Mouse (Mus musculus) small intestine, adult 2 months (tissue): ENCODE data around the gene Cul4b. TPM values are rescaled to one million over a fixed set of nuclear protein-coding genes. Genes with fewer than 3 reads are reported as not detected.
A peak's percentile ranks its signal among the peaks of the same experiment; 100 is the strongest.

ENCODE experiments used
- H3K27ac ChIP-seq: fragments of 200-500 bp; 2 replicates; pipeline ENCODE4 v1.5.1; 2012; ENCODE audit warnings: low read depth, low read length, control low read depth, inconsistent platforms; ENCODE audit not compliant: insufficient read depth
- H3K27me3 ChIP-seq: fragments of 200-500 bp; 2 replicates; pipeline ENCODE4 v1.6.1; 2012; ENCODE audit warnings: mild to moderate bottlenecking, moderate library complexity, low read length, inconsistent platforms; ENCODE audit not compliant: control insufficient read depth, insufficient read depth
- H3K36me3 ChIP-seq: fragments of 200-500 bp; 2 replicates; pipeline ENCODE4 v1.6.1; 2012; ENCODE audit warnings: mild to moderate bottlenecking, low read length, control low read depth, inconsistent platforms; ENCODE audit not compliant: control insufficient read depth, insufficient read depth
- H3K4me1 ChIP-seq: fragments of 200-500 bp; 2 replicates; pipeline ENCODE4 v1.6.1; 2012; ENCODE audit warnings: low read length, inconsistent platforms, mixed read lengths; ENCODE audit not compliant: control insufficient read depth, insufficient read depth, insufficient read length
- H3K4me3 ChIP-seq: fragments of 200-500 bp; 2 replicates; pipeline ENCODE4 v1.5.1; 2012; ENCODE audit warnings: low read depth, mild to moderate bottlenecking, control low read depth, inconsistent platforms, low read length, moderate library complexity
- CTCF ChIP-seq: fragments of 200-500 bp; IDR thresholded peaks from 2 replicates; pipeline ENCODE4 v1.5.1; 2012; ENCODE audit warnings: low read depth, mild to moderate bottlenecking, control low read depth, inconsistent platforms, low read length, moderate library complexity, mixed read lengths; ENCODE audit not compliant: insufficient replicate concordance, insufficient read length; ENCODE audit errors: extremely low read depth
- POLR2A ChIP-seq: fragments of 200-500 bp; IDR thresholded peaks from 2 replicates; pipeline ENCODE4 v1.6.1; 2012; ENCODE audit warnings: low read depth, mild to moderate bottlenecking, control low read depth, inconsistent platforms, low read length, moderate library complexity
- WGBS: fragments of 180-500 bp; shearing (Covaris S2); methylation state at CpG from one replicate; pipeline ENCODE4 v1.1.7; 2018; 5-methylcytosine and 5-hydroxymethylcytosine counted together
- polyA plus RNA-seq: library from polyadenylated mRNA; depleted of rRNA; stranded (reverse); fragments of >200 nt; gene quantifications from 2 replicates; pipeline ENCODE4 v1.2.3, GENCODE M21; 2012; rRNA removed

The Cul4b gene
- polyA plus RNA-seq, result 0.52 and 0.75 TPM in 2 replicates

DNA sequence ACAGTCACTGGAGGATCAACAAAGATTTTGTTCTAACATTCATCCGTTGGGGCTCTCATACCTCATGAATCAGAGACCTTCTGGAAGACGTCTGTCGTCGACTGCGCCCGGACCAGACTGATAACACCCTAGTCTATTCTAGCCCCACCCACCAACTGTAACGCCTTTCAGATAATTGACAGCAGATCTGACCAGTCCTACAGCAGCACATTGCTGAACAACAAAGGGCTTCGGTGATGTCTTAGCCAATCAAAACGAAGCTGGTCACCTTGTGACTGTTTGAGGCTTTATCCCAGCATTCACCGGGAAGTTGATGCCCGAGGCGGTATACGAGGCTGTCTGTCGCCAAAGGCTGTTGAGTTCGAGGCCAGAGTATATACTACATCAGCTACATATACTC is at the start of gene Cul4b:
Gene Cul4b (minus strand): TSS at position 119 of the 400 bp plus-strand sequence.
- H3K4me3 ChIP-seq, result no peak within 1 kb of the TSS
- WGBS, result 92% methylated on average over 15 of the region's 15 CpGs
- 0 out of 2 replicates have a peak, but pooled peaks cover 2% of the 10 kb centered on the region for H3K4me1 ChIP-seq
- no peak for TF ChIP-seq POLR2A
- no peak for TF ChIP-seq CTCF
- H3K36me3 ChIP-seq, result no peaks in the 10 kb centered on the region
- no peaks in the 10 kb centered on the region for H3K27me3 ChIP-seq
- H3K27ac ChIP-seq, result no peak within 1 kb of the TSS

DNA sequence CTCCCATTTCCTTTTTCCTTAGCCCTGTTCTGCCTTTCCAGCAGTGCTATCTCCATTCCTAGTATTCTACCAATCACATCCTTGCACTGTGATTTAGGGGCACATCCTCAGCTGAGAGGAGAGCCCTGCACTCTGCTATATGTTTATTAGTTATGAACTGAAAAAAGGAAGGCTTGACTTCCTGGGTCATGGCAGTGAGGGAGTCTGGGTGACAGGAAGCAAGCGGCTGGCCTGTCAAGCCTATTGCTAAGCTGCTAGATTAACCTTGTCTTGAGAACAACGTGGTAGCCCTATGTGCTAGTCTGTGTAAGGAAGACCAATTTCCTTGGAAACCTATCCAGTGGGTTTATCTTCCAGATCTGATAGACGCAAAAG is 25.0 kb upstream of the Cul4b start:
- Histone ChIP-seq H3K36me3 (0 out of 2 replicates have a peak, but pooled peaks cover 2% of the 10 kb centered on the region), H3K27me3 (no peaks in the 10 kb centered on the region), H3K27ac (peak overlapping the region; percentile 90), H3K4me1 (no peaks in the 10 kb centered on the region), H3K4me3 (peak overlapping the region; percentile 86)
- TF ChIP-seq POLR2A (no peak), CTCF (no peak)
- WGBS, result 7% methylated on average over 3 of the region's 3 CpGs

DNA sequence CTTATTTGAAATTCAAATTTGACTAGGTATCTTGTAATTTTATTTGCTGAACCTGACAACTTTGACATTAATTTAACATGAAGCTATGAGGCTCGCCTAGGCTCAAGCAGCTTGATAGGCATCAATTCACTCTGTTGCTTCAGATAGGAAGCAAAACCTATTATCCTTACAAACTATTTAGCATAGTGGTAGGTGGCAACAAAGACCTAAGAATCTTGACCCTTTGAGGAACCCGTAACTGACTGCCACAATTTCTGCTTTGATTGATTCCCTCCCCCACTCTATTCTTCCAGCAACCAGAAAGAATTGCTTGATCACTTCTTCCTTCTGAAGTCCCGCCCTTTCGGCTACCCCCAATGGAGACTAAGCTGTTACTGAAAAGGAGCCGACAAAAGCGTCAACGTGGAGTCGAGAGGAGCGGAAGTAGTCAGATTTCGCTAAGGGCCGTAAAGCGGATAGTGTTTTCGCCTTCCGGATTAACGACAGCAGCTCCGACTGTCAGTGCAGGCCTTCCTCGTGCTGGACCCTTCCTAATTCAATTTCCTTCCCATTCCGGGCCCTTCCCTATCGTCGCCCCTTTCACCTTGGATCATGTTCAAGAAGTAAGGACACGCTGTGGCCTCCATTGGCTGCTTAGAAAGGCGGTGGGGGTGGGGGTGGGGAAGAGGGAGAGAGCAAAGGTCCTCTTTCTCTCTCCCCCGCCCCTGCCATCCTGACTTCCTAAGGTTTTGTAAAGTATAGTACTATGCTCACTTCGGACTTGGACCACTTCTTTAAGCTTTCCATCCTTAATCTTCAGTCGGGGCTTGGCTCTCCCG is 24.4 kb upstream of the Cul4b start, which contains the start of gene Mcts1:
Gene Mcts1 (plus strand): TSS at position 402 of the 818 bp plus-strand sequence.
- Histone ChIP-seq H3K4me3 (peak within 1 kb of the TSS; percentile 86), H3K27ac (peak within 1 kb of the TSS; percentile 90), H3K4me1 (no peaks in the 10 kb centered on the region), H3K27me3 (no peaks in the 10 kb centered on the region), H3K36me3 (0 out of 2 replicates have a peak, but pooled peaks cover 2% of the 10 kb centered on the region)
- TF ChIP-seq POLR2A (peak; percentile 28; the same call in 1 of the 2 replicates), CTCF (no peak)
- WGBS, result 19% methylated on average over 26 of the region's 26 CpGs

DNA sequence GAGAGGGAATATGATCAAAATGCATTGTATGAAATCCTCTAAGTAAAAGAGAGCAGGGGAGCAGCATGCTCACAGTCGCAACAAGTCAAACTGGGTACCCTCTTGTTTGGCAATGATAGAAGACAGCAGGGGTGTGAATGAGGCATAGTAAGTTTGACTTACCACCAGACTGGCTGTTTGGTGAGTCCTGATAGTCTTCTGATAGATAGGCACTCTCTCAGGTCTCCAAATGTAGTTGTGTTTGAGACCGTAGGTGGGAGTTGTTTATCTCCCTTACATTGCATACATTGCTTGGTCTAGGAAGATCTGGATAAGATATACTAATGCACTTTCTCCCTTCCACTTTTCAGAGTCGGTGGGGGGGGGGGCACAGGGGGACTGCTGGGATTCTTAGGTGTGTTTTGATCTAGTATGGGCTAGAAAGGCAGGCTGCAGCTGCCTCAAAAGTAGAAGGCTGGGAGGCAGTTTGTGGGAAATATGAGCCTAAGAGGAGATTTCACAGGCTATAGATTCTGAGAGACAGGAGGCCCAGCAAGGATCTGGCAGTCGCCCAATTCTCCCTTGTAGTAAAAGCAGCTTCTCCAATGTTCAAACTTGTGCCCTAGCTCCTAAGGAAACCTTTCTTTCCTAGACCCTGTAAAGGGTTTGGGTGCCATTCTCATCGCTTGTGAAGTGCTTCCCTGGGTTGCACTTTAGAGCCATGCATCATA is 17.3 kb upstream of the Cul4b start:
- Histone ChIP-seq H3K4me1 (peaks cover 4% of the 10 kb centered on the region; the same call in 1 of the 2 replicates), H3K4me3 (no peak overlapping the region), H3K36me3 (no peaks in the 10 kb centered on the region), H3K27me3 (no peaks in the 10 kb centered on the region), H3K27ac (no peak overlapping the region)
- WGBS, result 54% methylated on average over 5 of the region's 5 CpGs
- TF ChIP-seq CTCF, result no peak
- no peak for TF ChIP-seq POLR2A

DNA sequence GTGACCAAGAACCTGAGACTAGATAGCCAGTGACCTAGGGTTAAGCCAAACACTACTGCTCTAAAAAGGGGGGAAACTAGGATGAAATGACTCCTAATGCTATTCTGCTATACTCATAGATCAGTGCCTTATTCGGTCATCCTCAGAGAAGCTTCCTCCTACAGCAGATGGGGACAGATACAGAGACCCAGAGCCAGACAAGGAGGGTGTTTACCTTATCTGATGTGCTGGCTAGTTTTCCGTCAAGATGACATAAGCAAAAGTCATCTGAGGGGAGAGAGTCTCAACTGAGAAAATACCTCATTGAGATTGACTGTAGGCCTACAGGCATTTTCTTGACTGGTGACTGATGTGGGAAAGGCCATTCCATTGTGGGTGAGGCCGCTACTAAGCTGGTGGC is 15.8 kb upstream of the Cul4b start:
- no peaks in the 10 kb centered on the region for H3K36me3 ChIP-seq
- H3K4me1 ChIP-seq, result peaks cover 4% of the 10 kb centered on the region; the same call in 1 of the 2 replicates
- H3K4me3 ChIP-seq, result no peak overlapping the region
- no peak overlapping the region for H3K27ac ChIP-seq
- WGBS, result 83% methylated on average over 3 of the region's 3 CpGs
- H3K27me3 ChIP-seq, result no peaks in the 10 kb centered on the region
- TF ChIP-seq CTCF, result no peak
- no peak for TF ChIP-seq POLR2A

DNA sequence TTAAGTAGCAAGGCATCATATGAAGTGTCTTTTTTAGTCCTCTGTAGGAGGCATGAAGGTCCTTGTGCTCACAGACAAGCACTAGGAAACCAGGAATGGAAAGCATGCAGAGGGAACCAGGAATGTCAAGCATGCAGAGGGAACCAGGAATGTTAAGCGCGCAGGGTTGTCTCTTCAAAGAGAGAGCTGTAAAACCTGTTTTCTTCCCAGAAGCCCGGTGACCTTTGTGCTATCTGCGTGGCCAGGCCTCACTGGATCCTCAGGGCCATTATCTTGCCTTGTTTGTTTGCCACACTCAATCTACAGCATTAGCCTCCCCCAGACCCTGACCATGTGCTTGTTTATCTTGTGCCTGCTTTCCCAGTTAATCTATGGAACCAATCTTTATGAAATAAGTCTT is 13.8 kb upstream of the Cul4b start:
- no peaks in the 10 kb centered on the region for H3K27me3 ChIP-seq
- H3K4me1 ChIP-seq, result peaks cover 4% of the 10 kb centered on the region; the same call in 1 of the 2 replicates
- H3K4me3 ChIP-seq, result no peak overlapping the region
- TF ChIP-seq CTCF (no peak), POLR2A (no peak)
- no peaks in the 10 kb centered on the region for H3K36me3 ChIP-seq
- 20% methylated on average over 4 of the region's 4 CpGs for WGBS
- H3K27ac ChIP-seq, result no peak overlapping the region

DNA sequence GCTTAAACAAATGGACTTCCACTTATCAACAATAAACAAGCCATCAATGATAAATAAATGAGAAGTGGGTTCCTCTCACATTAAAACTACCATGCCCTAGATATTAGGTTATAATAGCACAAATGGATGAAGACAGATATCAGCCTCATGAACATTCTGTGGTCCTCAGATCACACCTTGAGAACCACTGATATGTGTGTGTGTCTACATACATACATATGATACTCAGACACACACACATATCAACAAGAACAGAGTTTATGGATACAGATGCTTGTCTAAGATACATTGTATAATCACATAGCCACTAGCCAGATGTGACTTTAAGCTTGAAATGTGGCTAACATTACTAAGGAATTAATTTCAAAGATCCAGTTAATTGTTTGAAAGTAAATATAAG is 7.3 kb upstream of the Cul4b start:
- TF ChIP-seq CTCF (no peak), POLR2A (no peak)
- H3K4me1 ChIP-seq, result no peaks in the 10 kb centered on the region
- no peak overlapping the region for H3K4me3 ChIP-seq
- H3K27ac ChIP-seq, result no peak overlapping the region
- no peaks in the 10 kb centered on the region for H3K36me3 ChIP-seq
- no peaks in the 10 kb centered on the region for H3K27me3 ChIP-seq
